Mouse (Mus musculus): ENCODE results near the gene Ccdc9b.

Gene Ccdc9b

GRCm38 (mm10) chr2:118761906-118762783 lies at the start of gene Ccdc9b:
Gene Ccdc9b (minus strand): TSS chr2:118762661.
- DNase-seq: peak; percentile 91

GRCm38 (mm10) chr2:118810861-118811260 lies 48.4 kb upstream of the Ccdc9b start:
- DNase-seq: no peak

GRCm38 (mm10) chr2:118806860-118807259 lies 44.4 kb upstream of the Ccdc9b start:
- DNase-seq: no peak

GRCm38 (mm10) chr2:118805756-118806155 lies 43.3 kb upstream of the Ccdc9b start:
- no peak for DNase-seq

- no peak for DNase-seq
These were observed 42.7 kb upstream of the Ccdc9b start for GRCm38 (mm10) chr2:118805137-118805536.

- no peak for DNase-seq
These were observed 42.0 kb upstream of the Ccdc9b start for GRCm38 (mm10) chr2:118804474-118804873.

GRCm38 (mm10) chr2:118802542-118803118 lies 40.2 kb upstream of the Ccdc9b start:
- DNase-seq: no peak

GRCm38 (mm10) chr2:118793636-118794035 lies 31.2 kb upstream of the Ccdc9b start:
- DNase-seq: no peak

GRCm38 (mm10) chr2:118792259-118792613 lies 29.8 kb upstream of the Ccdc9b start:
- DNase-seq: no peak

- DNase-seq: no peak
These were observed 29.3 kb upstream of the Ccdc9b start for GRCm38 (mm10) chr2:118791591-118792258.

- DNase-seq: no peak
These were observed 28.4 kb upstream of the Ccdc9b start for GRCm38 (mm10) chr2:118790551-118791525.

GRCm38 (mm10) chr2:118790221-118790550 lies 27.7 kb upstream of the Ccdc9b start:
- no peak for DNase-seq

- DNase-seq: peak; percentile 70
These were observed 27.0 kb upstream of the Ccdc9b start for GRCm38 (mm10) chr2:118789501-118789900.

- no peak for DNase-seq
These were observed 24.1 kb upstream of the Ccdc9b start for GRCm38 (mm10) chr2:118786525-118786924.

- DNase-seq: no peak
These were observed 21.2 kb upstream of the Ccdc9b start for GRCm38 (mm10) chr2:118783663-118784062.

- DNase-seq: no peak
These were observed 20.6 kb upstream of the Ccdc9b start for GRCm38 (mm10) chr2:118783093-118783492.

- no peak for DNase-seq
These were observed 19.8 kb upstream of the Ccdc9b start for GRCm38 (mm10) chr2:118782303-118782702.

- DNase-seq: no peak
These were observed 18.7 kb upstream of the Ccdc9b start for GRCm38 (mm10) chr2:118781115-118781514.

- peak; percentile 95 for DNase-seq
These were observed 17.3 kb upstream of the Ccdc9b start, which contains the start of gene Disp2 for GRCm38 (mm10) chr2:118779504-118780480. Gene Disp2 (plus strand): TSS chr2:118779719.

GRCm38 (mm10) chr2:118779065-118779464 lies 16.6 kb upstream of the Ccdc9b start:
- DNase-seq: no peak

GRCm38 (mm10) chr2:118778418-118778817 lies 16.0 kb upstream of the Ccdc9b start:
- no peak for DNase-seq

Measured in layer of hippocampus, adult 9-11 months (tissue).